Mouse (Mus musculus) C2C12 (cell line): ENCODE data around the gene Bckdha. TPM values are rescaled to one million over a fixed set of nuclear protein-coding genes. Genes with fewer than 3 reads are reported as not detected.

Experiments used
- H3K27me3 ChIP-seq: one replicate; pipeline ENCODE4 v1.6.1; 2011; ENCODE audit not compliant: control insufficient read depth, insufficient read depth, insufficient read length
- H3K36me3 ChIP-seq: one replicate; pipeline ENCODE4 v1.6.1; 2011; ENCODE audit not compliant: control insufficient read depth, insufficient read depth
- H3K4me3 ChIP-seq: one replicate; pipeline ENCODE4 v1.5.1; 2011; ENCODE audit warnings: mild to moderate bottlenecking, control low read depth; ENCODE audit not compliant: poor library complexity, insufficient read depth, severe bottlenecking
- H3K79me2 ChIP-seq: one replicate; pipeline ENCODE4 v1.6.1; 2011; ENCODE audit not compliant: control insufficient read depth, insufficient read depth
- H3K79me3 ChIP-seq: one replicate; pipeline ENCODE4 v1.6.1; 2011; ENCODE audit warnings: low read depth, control low read depth
- H3ac ChIP-seq: one replicate; pipeline ENCODE3; 2011; ENCODE audit warnings: low read depth; ENCODE audit not compliant: control insufficient read depth, insufficient read length
- CEBPB ChIP-seq: IDR thresholded peaks from one replicate; pipeline ENCODE4 v1.6.1; 2011; ENCODE audit warnings: low read depth, mild to moderate bottlenecking, control low read depth, moderate library complexity
- CTCF ChIP-seq: IDR thresholded peaks from one replicate; pipeline ENCODE4 v1.5.1; 2011; ENCODE audit not compliant: control insufficient read depth, insufficient read depth, insufficient read length
- FOSL1 ChIP-seq: IDR thresholded peaks from one replicate; pipeline ENCODE4 v1.8.0; 2011; ENCODE audit warnings: mild to moderate bottlenecking, low read length; ENCODE audit not compliant: poor library complexity, insufficient read depth, severe bottlenecking
- MAX ChIP-seq: IDR thresholded peaks from one replicate; pipeline ENCODE4 v1.6.1; 2011; ENCODE audit warnings: mild to moderate bottlenecking, control low read depth
- MYOD1 ChIP-seq: IDR thresholded peaks from one replicate; pipeline ENCODE4 v1.6.1; 2011; ENCODE audit warnings: low read depth; ENCODE audit not compliant: control insufficient read depth, insufficient read length
- MYOG ChIP-seq: IDR thresholded peaks from one replicate; pipeline ENCODE4 v1.6.1; 2011; ENCODE audit not compliant: control insufficient read depth, insufficient read length; ENCODE audit errors: extremely low read depth
- USF1 ChIP-seq: IDR thresholded peaks from one replicate; pipeline ENCODE4 v1.6.1; 2011; ENCODE audit warnings: low read depth, mild to moderate bottlenecking, control low read depth, moderate library complexity
- polyA plus RNA-seq: library from polyadenylated mRNA; unstranded; fragments of >200 nt; fragmentation: generic; extraction: Trizol; gene quantifications from one replicate; pipeline ENCODE4 v1.2.1, GENCODE M21; 2012; ENCODE audit warnings: missing spikeins

Gene Bckdha
- polyA plus RNA-seq, 1 experiment, result 21.3 TPM

GRCm38 (mm10) chr7:25671686-25672085 lies 12.9 kb upstream of the Bckdha start:
- no peak overlapping the region for H3K4me3 ChIP-seq
- H3K27me3 ChIP-seq, result peaks cover 8% of the 10 kb centered on the region
- no peaks in the 10 kb centered on the region for H3K79me2 ChIP-seq
- H3K79me3 ChIP-seq, result no peaks in the 10 kb centered on the region
- H3K36me3 ChIP-seq, result no peaks in the 10 kb centered on the region
- TF ChIP-seq FOSL1 (no peak), MYOG (no peak), CEBPB (no peak), CTCF (no peak), MAX (no peak), MYOD1 (no peak), USF1 (no peak)
- no peak overlapping the region for H3ac ChIP-seq

DNA sequence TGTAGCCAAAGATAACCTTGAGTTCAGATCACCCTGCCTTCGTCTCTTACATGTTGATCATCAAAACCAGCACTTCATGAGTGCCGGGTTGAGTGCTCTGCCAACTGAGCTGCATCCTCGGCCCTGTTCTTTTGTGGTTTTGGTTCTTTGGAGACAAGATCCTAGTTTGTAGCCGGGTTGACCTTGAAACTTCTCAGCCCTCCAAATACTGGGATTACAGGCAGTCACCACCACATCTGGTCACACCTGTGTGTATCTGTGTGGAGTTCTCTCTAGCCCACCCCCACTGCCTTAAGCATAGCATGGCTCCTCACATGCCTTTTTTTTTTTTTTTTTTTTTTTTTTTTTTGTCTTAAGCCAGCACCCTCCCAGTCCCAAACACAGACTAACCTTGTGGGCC lies 11.3 kb upstream of the Bckdha start:
- no peak for TF ChIP-seq CTCF
- no peak for TF ChIP-seq CEBPB
- no peak for TF ChIP-seq MYOG
- no peak for TF ChIP-seq MYOD1
- TF ChIP-seq USF1, result no peak
- TF ChIP-seq MAX, result no peak
- Histone ChIP-seq H3K36me3 (peaks cover 2% of the 10 kb centered on the region), H3K4me3 (no peak overlapping the region), H3K79me2 (no peaks in the 10 kb centered on the region), H3K27me3 (peaks cover 8% of the 10 kb centered on the region), H3ac (no peak overlapping the region), H3K79me3 (no peaks in the 10 kb centered on the region)

DNA sequence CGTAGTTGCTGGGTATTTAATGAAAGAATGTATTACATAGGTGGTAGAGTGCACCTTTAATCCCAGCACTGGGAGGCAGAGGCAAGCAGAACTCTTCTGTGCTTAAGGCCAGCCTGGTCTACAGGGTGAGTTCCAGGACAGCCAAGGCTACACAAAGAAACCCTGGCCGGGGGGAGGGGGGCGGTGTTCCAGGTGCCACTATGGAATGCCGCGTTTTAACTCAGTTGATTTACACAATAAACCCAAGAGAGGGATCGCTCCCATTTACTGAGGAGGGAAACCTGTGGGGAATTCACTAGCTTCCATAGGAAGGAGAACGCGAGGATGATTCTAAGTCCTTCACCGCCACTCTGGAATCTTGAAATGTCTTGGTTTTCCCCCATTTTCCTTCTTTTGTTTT lies 10.8 kb upstream of the Bckdha start:
- Histone ChIP-seq H3K79me3 (no peaks in the 10 kb centered on the region), H3K27me3 (peaks cover 6% of the 10 kb centered on the region), H3K4me3 (no peak overlapping the region), H3K36me3 (peaks cover 7% of the 10 kb centered on the region), H3K79me2 (no peaks in the 10 kb centered on the region), H3ac (no peak overlapping the region)
- TF ChIP-seq CTCF, result no peak
- TF ChIP-seq CEBPB, result no peak
- TF ChIP-seq MYOG, result no peak
- TF ChIP-seq MAX, result no peak
- no peak for TF ChIP-seq USF1
- no peak for TF ChIP-seq FOSL1
- no peak for TF ChIP-seq MYOD1

- H3K36me3 ChIP-seq, result peaks cover 11% of the 10 kb centered on the region
- peaks cover under 1% of the 10 kb centered on the region for H3K27me3 ChIP-seq
- TF ChIP-seq MAX (no peak), CTCF (no peak)
- H3K79me2 ChIP-seq, result no peaks in the 10 kb centered on the region
- no peak overlapping the region for H3ac ChIP-seq
- H3K79me3 ChIP-seq, result no peaks in the 10 kb centered on the region
- no peak overlapping the region for H3K4me3 ChIP-seq
Observed at GRCm38 (mm10) chr7:25669158-25669557, 10.4 kb upstream of the Bckdha start.

DNA sequence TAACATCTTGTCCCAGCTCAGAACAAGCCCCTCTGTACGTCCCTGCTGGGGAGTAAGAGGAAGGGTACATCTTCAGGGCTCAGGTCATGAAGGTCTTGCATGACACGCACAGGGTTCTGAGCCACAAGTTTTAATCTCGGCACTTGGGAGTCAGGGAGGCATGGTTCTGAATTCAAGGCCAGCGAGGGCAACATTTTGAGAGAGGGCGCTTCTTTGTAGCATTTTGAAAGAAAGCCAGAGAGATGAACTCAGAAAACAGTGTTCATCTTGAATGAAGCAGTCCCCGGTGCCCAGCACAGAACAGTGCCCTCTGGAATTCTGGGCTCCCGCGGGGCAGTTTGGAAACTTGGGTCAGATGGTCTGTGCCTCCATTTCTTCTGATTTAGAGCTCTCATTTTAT lies 7.6 kb upstream of the Bckdha start:
- Histone ChIP-seq H3K27me3 (no peaks in the 10 kb centered on the region), H3K79me2 (no peaks in the 10 kb centered on the region)

DNA sequence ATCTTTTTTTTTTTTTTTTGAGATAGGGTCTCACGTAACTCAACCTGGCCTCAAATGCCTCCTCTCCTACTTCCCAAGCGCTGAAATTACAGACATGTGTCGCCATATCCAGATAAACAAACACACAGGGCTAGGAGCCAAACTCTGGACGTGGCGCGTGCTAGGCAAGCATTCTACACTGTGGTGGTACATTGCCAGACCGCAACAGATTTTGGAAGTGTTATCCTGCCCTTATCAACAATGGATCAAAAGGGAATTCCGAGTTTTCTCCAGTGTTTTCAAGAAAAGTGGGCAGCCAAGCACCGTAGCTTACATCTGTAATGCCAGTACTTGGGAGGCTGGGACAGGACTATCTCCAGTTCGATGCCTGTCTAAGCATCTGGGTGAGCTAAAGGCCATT lies 996 bp downstream of the Bckdha start:
- Histone ChIP-seq H3K27me3 (no peaks in the 10 kb centered on the region), H3K79me2 (peaks cover 23% of the 10 kb centered on the region)
- TF ChIP-seq CTCF (no peak), MYOG (no peak), MYOD1 (no peak), FOSL1 (no peak), MAX (no peak), USF1 (no peak), CEBPB (no peak)

More for the DNA sequence above, 7.6 kb upstream of the Bckdha start:
- Histone ChIP-seq H3K79me3 (peaks cover 2% of the 10 kb centered on the region), H3ac (no peak overlapping the region), H3K4me3 (no peak overlapping the region), H3K36me3 (peaks cover 17% of the 10 kb centered on the region)
- TF ChIP-seq MYOD1, result no peak
- TF ChIP-seq MYOG, result no peak
- no peak for TF ChIP-seq MAX
- TF ChIP-seq USF1, result no peak
- no peak for TF ChIP-seq FOSL1
- no peak for TF ChIP-seq CTCF
- TF ChIP-seq CEBPB, result no peak

More for the DNA sequence above, 996 bp downstream of the Bckdha start:
- no peak overlapping the region for H3ac ChIP-seq
- H3K36me3 ChIP-seq, result no peaks in the 10 kb centered on the region
- H3K79me3 ChIP-seq, result peaks cover 7% of the 10 kb centered on the region
- H3K4me3 ChIP-seq, result no peak overlapping the region
